In the genomic region with DNA sequence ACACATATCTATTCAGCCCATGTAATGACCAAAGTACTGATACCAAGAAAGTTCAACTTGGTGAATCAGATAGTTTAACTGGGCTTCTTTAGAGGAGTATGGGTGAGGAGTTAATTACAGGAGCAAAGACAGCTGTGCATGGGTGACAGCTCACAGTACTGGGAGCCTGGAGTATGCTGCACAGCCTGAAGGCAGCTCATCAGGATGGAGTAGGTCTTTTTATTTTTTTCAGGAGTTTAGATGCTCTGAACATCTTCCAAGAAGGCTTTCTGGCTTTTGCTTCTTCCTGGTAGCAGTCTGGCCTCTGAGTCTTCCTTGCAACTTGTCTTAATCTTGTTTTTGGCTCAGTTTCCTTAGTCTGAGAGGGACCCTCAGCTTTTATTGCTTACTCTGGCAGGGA, we compare ENCODE assay signal across 20 mouse cellular contexts. TPM values are rescaled to one million over a fixed set of nuclear protein-coding genes. Genes with fewer than 3 reads are reported as not detected.
A peak's percentile ranks its signal among the peaks of the same experiment; 100 is the strongest.
DNase-seq lines count a peak whose midpoint lies in the region; ATAC-seq and TF ChIP-seq lines count a peak whose summit lies in the region.
"Had no signal": no experiment of that assay in that cellular context is flagged by ENCODE, and none has a peak within 500 bp of the region (broad histone marks: within the 10 kb centered on the region; RNA-seq: fewer than 3 reads in every experiment).

No protein-coding gene starts in this region.

- no peaks in the 10 kb centered on the region for H3K4me1 ChIP-seq in kidney, embryonic 14.5 days (ENCODE audit: control insufficient read depth, insufficient read depth, low read length)
- H3K4me1 ChIP-seq in stomach, embryonic 14.5 days (ENCODE audit: control insufficient read depth, insufficient read depth, low read length): no peaks in the 10 kb centered on the region
- no peaks in the 10 kb centered on the region for H3K4me1 ChIP-seq in stomach, postnatal 0 days (replicated peaks; ENCODE audit: control insufficient read depth, insufficient read depth)
- H3K4me1 ChIP-seq: embryonic facial prominence, embryonic 12.5 days; forebrain, embryonic 15.5 days; heart, embryonic 13.5 days had no signal

- no peak for DNase-seq in kidney, adult 9 months
- DNase-seq in kidney, postnatal 10 days: peak; percentile 11
- no peak for DNase-seq in kidney, postnatal 36 days
- no peak for DNase-seq in stomach, postnatal 0 days (ENCODE audit: low spot score)
- DNase-seq in urinary bladder, postnatal 25 days (ENCODE audit: low spot score): no peak
- DNase-seq: adrenal gland, postnatal 14 days; cerebellum, adult 11-12 months; cerebellum, adult 9-10 months; cerebellum, postnatal 25 days; gastrocnemius, postnatal 36 days; heart, adult 11 months; heart, postnatal 36 days had no signal

- no peak overlapping the region for H3K9ac ChIP-seq in kidney, embryonic 14.5 days (ENCODE audit: low read depth, low read length)
- no peak overlapping the region for H3K9ac ChIP-seq in stomach, embryonic 14.5 days (replicated peaks; ENCODE audit: low read depth, low read length)
- H3K9ac ChIP-seq in stomach, postnatal 0 days (ENCODE audit: low read length): no peak overlapping the region
- H3K9ac ChIP-seq: embryonic facial prominence, embryonic 12.5 days; forebrain, embryonic 15.5 days; heart, embryonic 13.5 days had no signal

- no peaks in the 10 kb centered on the region for H3K36me3 ChIP-seq in kidney, embryonic 14.5 days (ENCODE audit: control insufficient read depth, insufficient read depth, low read length)
- H3K36me3 ChIP-seq in stomach, embryonic 14.5 days (ENCODE audit: control insufficient read depth, insufficient read depth, low read length): no peaks in the 10 kb centered on the region
- no peaks in the 10 kb centered on the region for H3K36me3 ChIP-seq in stomach, postnatal 0 days (ENCODE audit: control insufficient read depth, insufficient read depth, low read length)
- H3K36me3 ChIP-seq: embryonic facial prominence, embryonic 12.5 days; forebrain, embryonic 15.5 days; heart, embryonic 13.5 days had no signal

- H3K27ac ChIP-seq in kidney, embryonic 14.5 days (ENCODE audit: low read depth, low read length): no peak overlapping the region
- H3K27ac ChIP-seq in stomach, embryonic 14.5 days (ENCODE audit: low read length): no peak overlapping the region
- H3K27ac ChIP-seq in stomach, postnatal 0 days (replicated peaks): no peak overlapping the region
- H3K27ac ChIP-seq: embryonic facial prominence, embryonic 12.5 days; forebrain, embryonic 15.5 days; heart, embryonic 13.5 days had no signal

- H3K4me2 ChIP-seq in kidney, embryonic 14.5 days (replicated peaks; ENCODE audit: low read depth, low read length): no peak overlapping the region
- no peak overlapping the region for H3K4me2 ChIP-seq in stomach, embryonic 14.5 days (replicated peaks; ENCODE audit: low read depth, low read length)
- H3K4me2 ChIP-seq in stomach, postnatal 0 days (replicated peaks; ENCODE audit: low read depth): no peak overlapping the region
- H3K4me2 ChIP-seq: embryonic facial prominence, embryonic 12.5 days; forebrain, embryonic 15.5 days; heart, embryonic 13.5 days had no signal

- H3K27me3 ChIP-seq in kidney, embryonic 14.5 days (ENCODE audit: control insufficient read depth, insufficient read depth, low read length): no peaks in the 10 kb centered on the region
- no peaks in the 10 kb centered on the region for H3K27me3 ChIP-seq in stomach, embryonic 14.5 days (ENCODE audit: control insufficient read depth, insufficient read depth, low read length)
- no peaks in the 10 kb centered on the region for H3K27me3 ChIP-seq in stomach, postnatal 0 days (ENCODE audit: control insufficient read depth, insufficient read depth, low read length)
- H3K27me3 ChIP-seq: embryonic facial prominence, embryonic 12.5 days; forebrain, embryonic 15.5 days; heart, embryonic 13.5 days had no signal

- TF ChIP-seq CTCF in stomach, postnatal 0 days (IDR thresholded peaks at IDR 0.05; ENCODE audit: low read depth): no peak

- TF ChIP-seq EP300 in stomach, postnatal 0 days (optimal IDR thresholded peaks at IDR 0.05): no peak

- no peaks in the 10 kb centered on the region for H3K9me3 ChIP-seq in kidney, embryonic 14.5 days (ENCODE audit: control insufficient read depth, low read length)
- H3K9me3 ChIP-seq in stomach, embryonic 14.5 days (ENCODE audit: control insufficient read depth, low read depth, low read length): no peaks in the 10 kb centered on the region
- no peaks in the 10 kb centered on the region for H3K9me3 ChIP-seq in stomach, postnatal 0 days (ENCODE audit: control insufficient read depth, low read length)
- H3K9me3 ChIP-seq: embryonic facial prominence, embryonic 12.5 days; forebrain, embryonic 15.5 days; heart, embryonic 13.5 days had no signal

- peak; percentile 55; the same call in 1 of the 2 replicates for ATAC-seq in kidney, embryonic 14.5 days (ENCODE audit: low FRiP score, low TSS enrichment)
- ATAC-seq in stomach, embryonic 14.5 days (ENCODE audit: insufficient number of reproducible peaks, insufficient read depth, low FRiP score, low read depth): peak; percentile 81; the same call in 1 of the 2 replicates
- no peak; the same call in 1 of the 2 replicates for ATAC-seq in stomach, postnatal 0 days (ENCODE audit: low FRiP score, low TSS enrichment)
- ATAC-seq: activated CD4-positive, CD25-positive, alpha-beta regulatory T cell, adult 4 months; forebrain, embryonic 15.5 days; Patski had no signal

- no peak overlapping the region for H3K4me3 ChIP-seq in kidney, embryonic 14.5 days (ENCODE audit: low read length)
- no peak overlapping the region for H3K4me3 ChIP-seq in stomach, embryonic 14.5 days (ENCODE audit: low read depth, low read length)
- no peak overlapping the region for H3K4me3 ChIP-seq in stomach, postnatal 0 days (ENCODE audit: low read depth, low read length)
- H3K4me3 ChIP-seq: embryonic facial prominence, embryonic 12.5 days; forebrain, embryonic 15.5 days; heart, embryonic 13.5 days had no signal

RNA-seq across cellular contexts. Expression of gene Mrc1, which starts 17.6 kb away (rescaled TPM):
- 3.9 and 5.0 TPM in 2 replicates for polyA plus RNA-seq in kidney, embryonic 14.5 days (2014; fragmentation: Nextera tagmentation; extraction: Ambion mirVana)
- polyA plus RNA-seq in stomach, embryonic 14.5 days (2014; fragmentation: Nextera tagmentation; extraction: Ambion mirVana): 11.0 and 13.8 TPM in 2 replicates
- polyA plus RNA-seq in stomach, postnatal 0 days (2015; fragmentation: Nextera tagmentation; extraction: Ambion mirVana): 9.9 TPM in 2 replicates

RNA-seq across cellular contexts. Expression of gene Tmem236, which starts 37.3 kb away (rescaled TPM):
- 0.07 and 0.11 TPM in 2 replicates for polyA plus RNA-seq in kidney, embryonic 14.5 days (2014; fragmentation: Nextera tagmentation; extraction: Ambion mirVana)
- polyA plus RNA-seq in stomach, embryonic 14.5 days (2014; fragmentation: Nextera tagmentation; extraction: Ambion mirVana): 0.26 and 0.70 TPM in 2 replicates
- polyA plus RNA-seq in stomach, postnatal 0 days (2015; fragmentation: Nextera tagmentation; extraction: Ambion mirVana): 0.08 and 0.12 TPM in 2 replicates
- polyA plus RNA-seq: activated CD4-positive, CD25-positive, alpha-beta regulatory T cell, adult 4 months; forebrain, embryonic 11.5 days had no signal
